Mouse (Mus musculus) CH12.LX (cell line): ENCODE results near the gene Brsk2. TPM values are rescaled to one million over a fixed set of nuclear protein-coding genes. Genes with fewer than 3 reads are reported as not detected.

Experiments used
- DNase-seq: peaks from one replicate; pipeline ENCODE4 v3.0.0-alpha.2; 2013; ENCODE audit errors: extremely low read depth
- H3K27ac ChIP-seq: 2 replicates; pipeline ENCODE4 v1.5.1; 2012; ENCODE audit warnings: low read depth, mild to moderate bottlenecking, control low read depth, moderate library complexity; ENCODE audit not compliant: insufficient read depth
- H3K27me3 ChIP-seq: replicated peaks from 2 replicates; pipeline ENCODE3; 2012; ENCODE audit warnings: inconsistent platforms
- H3K36me3 ChIP-seq, 2 experiments: replicated peaks in 1 of 2; 2 replicates each; pipeline versions ENCODE3 to v1.6.1; 2012; ENCODE audit warnings: inconsistent platforms in 1 of 2, low read length in 1 of 2, mild to moderate bottlenecking in 1 of 2, mixed read lengths in 1 of 2, moderate library complexity in 1 of 2; ENCODE audit not compliant: control insufficient read depth in 1 of 2, insufficient read depth in 1 of 2
- H3K4me1 ChIP-seq, 2 experiments: 2 replicates each; pipeline ENCODE4 v1.6.1; 2012; ENCODE audit warnings: inconsistent platforms in 1 of 2, moderate library complexity in 1 of 2; ENCODE audit not compliant: insufficient read depth in 2 of 2, control insufficient read depth in 1 of 2
- H3K4me2 ChIP-seq: 2 replicates; pipeline ENCODE4 v1.6.1; 2012; ENCODE audit warnings: low read depth, mild to moderate bottlenecking, control low read depth; ENCODE audit not compliant: poor library complexity, insufficient read depth, severe bottlenecking
- H3K4me3 ChIP-seq, 3 experiments: fragments of 150-350 bp in 1 of 3; sonication (generic) in 1 of 3; replicated peaks in 1 of 3; 2 replicates each; pipeline versions ENCODE3 to v1.5.1; 2011 to 2012; ENCODE audit warnings: low read depth in 2 of 3, low read length in 2 of 3, mild to moderate bottlenecking in 2 of 3, moderate library complexity in 2 of 3, control low read depth in 1 of 3, improper control_type of control experiment in 1 of 3, inconsistent platforms in 1 of 3, mixed read lengths in 1 of 3; ENCODE audit not compliant: poor library complexity in 1 of 3
- H3K79me2 ChIP-seq: replicated peaks from 2 replicates; pipeline ENCODE4 v1.6.1; 2012; ENCODE audit warnings: mild to moderate bottlenecking, moderate library complexity; ENCODE audit not compliant: control insufficient read depth, poor library complexity, insufficient read depth, severe bottlenecking; ENCODE audit errors: extremely low read depth
- H3K9ac ChIP-seq: 2 replicates; pipeline ENCODE4 v1.6.1; 2012; ENCODE audit warnings: low read depth, mild to moderate bottlenecking, control low read depth, moderate library complexity; ENCODE audit not compliant: insufficient read depth
- H3K9me3 ChIP-seq: replicated peaks from 2 replicates; pipeline ENCODE3; 2012; ENCODE audit warnings: low read length, inconsistent platforms, mixed read lengths
- BHLHE40 ChIP-seq: IDR thresholded peaks from 2 replicates; pipeline ENCODE4 v1.6.1; 2011; ENCODE audit warnings: mild to moderate bottlenecking, low read depth, low read length, improper control_type of control experiment
- CHD1 ChIP-seq: IDR thresholded peaks from 2 replicates; pipeline ENCODE4 v1.6.1; 2012; ENCODE audit warnings: low read depth, low read length, improper control_type of control experiment, inconsistent platforms
- E2F4 ChIP-seq: IDR thresholded peaks from 2 replicates; pipeline ENCODE4 v1.6.1; 2011; ENCODE audit warnings: low read depth, low read length, improper control_type of control experiment; ENCODE audit not compliant: insufficient replicate concordance
- ETS1 ChIP-seq: conservative IDR thresholded peaks from 2 replicates; pipeline ENCODE4 v1.6.1; 2012; ENCODE audit warnings: low read depth, mild to moderate bottlenecking, inconsistent platforms, low read length, improper control_type of control experiment, moderate library complexity
- HCFC1 ChIP-seq: IDR thresholded peaks from 2 replicates; pipeline ENCODE4 v1.6.1; 2012; ENCODE audit warnings: low read depth, mild to moderate bottlenecking, inconsistent platforms, low read length, improper control_type of control experiment
- IRF4 ChIP-seq: IDR thresholded peaks from 2 replicates; pipeline ENCODE4 v1.6.1; 2014; ENCODE audit warnings: low read depth, mild to moderate bottlenecking, inconsistent platforms, low read length, improper control_type of control experiment
- JUN ChIP-seq: IDR thresholded peaks from 2 replicates; pipeline ENCODE4 v1.6.1; 2011; ENCODE audit warnings: low read depth, mild to moderate bottlenecking, low read length, improper control_type of control experiment, moderate library complexity; ENCODE audit not compliant: insufficient read depth
- JUND ChIP-seq: conservative IDR thresholded peaks from 2 replicates; pipeline ENCODE4 v1.6.1; 2011; ENCODE audit warnings: low read depth, low read length, improper control_type of control experiment
- KAT2A ChIP-seq: IDR thresholded peaks from 2 replicates; pipeline ENCODE4 v1.6.1; 2012; ENCODE audit warnings: low read length, improper control_type of control experiment, inconsistent platforms; ENCODE audit not compliant: insufficient replicate concordance
- MAFK ChIP-seq: IDR thresholded peaks from 2 replicates; pipeline ENCODE4 v1.6.1; 2011; ENCODE audit warnings: low read length, improper control_type of control experiment; ENCODE audit not compliant: insufficient replicate concordance
- MAX ChIP-seq: IDR thresholded peaks from 2 replicates; pipeline ENCODE4 v1.6.1; 2011; ENCODE audit warnings: low read length, improper control_type of control experiment
- MEF2A ChIP-seq: IDR thresholded peaks from 2 replicates; pipeline ENCODE4 v1.6.1; 2014; ENCODE audit warnings: low read depth, mild to moderate bottlenecking, inconsistent platforms, low read length, improper control_type of control experiment, borderline replicate concordance
- MXI1 ChIP-seq: IDR thresholded peaks from 2 replicates; pipeline ENCODE4 v1.6.1; 2011; ENCODE audit warnings: mild to moderate bottlenecking, low read depth, low read length, improper control_type of control experiment
- NELFE ChIP-seq: IDR thresholded peaks from 2 replicates; pipeline ENCODE4 v1.6.1; 2011; ENCODE audit warnings: low read depth, low read length, improper control_type of control experiment
- NRF1 ChIP-seq: IDR thresholded peaks from 2 replicates; pipeline ENCODE4 v1.6.1; 2014; ENCODE audit warnings: low read depth, mild to moderate bottlenecking, inconsistent platforms, low read length, improper control_type of control experiment, moderate library complexity
- PAX5 ChIP-seq: IDR thresholded peaks from 2 replicates; pipeline ENCODE4 v1.6.1; 2012; ENCODE audit warnings: low read length, inconsistent platforms, mixed read lengths
- POLR2AphosphoS2 ChIP-seq: IDR thresholded peaks from 2 replicates; pipeline ENCODE4 v1.6.1; 2011; ENCODE audit warnings: low read depth, low read length, improper control_type of control experiment
- RCOR1 ChIP-seq: conservative IDR thresholded peaks from 2 replicates; pipeline ENCODE4 v1.6.1; 2012; ENCODE audit warnings: low read depth, mild to moderate bottlenecking, inconsistent platforms, low read length, improper control_type of control experiment
- SIN3A ChIP-seq: IDR thresholded peaks from 2 replicates; pipeline ENCODE4 v1.6.1; 2012; ENCODE audit warnings: low read length, improper control_type of control experiment, inconsistent platforms
- SMC3 ChIP-seq: IDR thresholded peaks from 2 replicates; pipeline ENCODE4 v1.6.1; 2011; ENCODE audit warnings: low read depth, low read length, improper control_type of control experiment
- TCF12 ChIP-seq: IDR thresholded peaks from 2 replicates; pipeline ENCODE4 v1.6.1; 2014; ENCODE audit warnings: low read depth, mild to moderate bottlenecking, inconsistent platforms, low read length, improper control_type of control experiment
- UBTF ChIP-seq: IDR thresholded peaks from 2 replicates; pipeline ENCODE4 v1.6.1; 2012; ENCODE audit warnings: low read depth, mild to moderate bottlenecking, inconsistent platforms, low read length, improper control_type of control experiment, moderate library complexity
- USF2 ChIP-seq: conservative IDR thresholded peaks from 2 replicates; pipeline ENCODE4 v1.6.1; 2011; ENCODE audit warnings: low read depth, low read length, improper control_type of control experiment
- ZC3H11A ChIP-seq: IDR thresholded peaks from 2 replicates; pipeline ENCODE4 v1.6.1; 2012; ENCODE audit warnings: low read depth, mild to moderate bottlenecking, inconsistent platforms, low read length, improper control_type of control experiment
- ZKSCAN1 ChIP-seq: IDR thresholded peaks from 2 replicates; pipeline ENCODE4 v1.6.1; 2012; ENCODE audit warnings: low read depth, inconsistent platforms, low read length, improper control_type of control experiment, borderline replicate concordance
- ZMIZ1 ChIP-seq: IDR thresholded peaks from 2 replicates; pipeline ENCODE4 v1.6.1; 2012; ENCODE audit warnings: low read depth, mild to moderate bottlenecking, inconsistent platforms, low read length, improper control_type of control experiment
- dilution Hi-C: fragments of 300-500 bp; cut with MboI; formaldehyde crosslinking; loops from 2 replicates; pipeline ENCODE4 v1.14.3; 2020; ENCODE audit warnings: low sequenced_read_pairs; ENCODE audit not compliant: extremely low pct_unique_long_range_greater_than_20kb, extremely low pct_ligation_motif_present
- in situ Hi-C: fragments of 300-500 bp; cut with MboI; formaldehyde crosslinking; loops from 3 replicates; pipeline ENCODE4 v1.14.3; 2019; ENCODE audit warnings: low sequenced_read_pairs, low pct_ligation_motif_present, low pct_unique_long_range_greater_than_20kb, mixed read lengths
- polyA plus RNA-seq: library from polyadenylated mRNA; unstranded; fragments of >175 nt; gene quantifications from 2 replicates; pipeline ENCODE4 v1.2.1, GENCODE M21; 2012; ENCODE audit warnings: low read depth; ENCODE audit not compliant: insufficient read length
- total RNA-seq, 2 experiments: library from RNA; depleted of rRNA; stranded (reverse); fragments of 300-350 nt in 1 of 2; fragments of >200 nt in 1 of 2; gene quantifications; 2 replicates each; pipeline ENCODE4 v1.2.3; 2012 to 2014

Gene Brsk2
- total and polyA plus RNA-seq, 3 experiments = 5.3 to 11.0 (median 10.9) TPM

DNA sequence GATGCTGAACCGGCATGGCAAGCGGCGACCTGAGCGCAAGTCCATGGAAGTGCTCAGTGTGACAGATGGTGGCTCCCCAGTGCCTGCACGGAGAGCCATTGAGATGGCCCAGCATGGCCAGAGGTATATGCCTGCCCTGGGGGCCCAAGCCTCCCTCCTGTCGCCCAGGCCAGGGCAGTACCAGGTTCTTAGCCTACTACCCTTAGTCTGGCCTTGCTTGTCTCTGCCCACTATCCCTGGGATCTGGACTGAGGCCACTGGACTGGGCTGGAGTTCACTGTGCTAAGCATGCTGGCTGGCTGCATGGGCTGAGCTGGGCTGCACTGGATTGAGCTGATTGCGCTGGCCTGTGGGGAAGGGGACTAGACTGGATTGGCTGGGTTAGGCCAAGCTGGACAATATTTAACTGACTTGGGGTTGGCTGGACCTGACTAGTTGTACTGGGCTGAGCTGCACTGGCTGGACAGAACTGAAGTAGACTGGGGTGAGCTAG, 38.8 kb downstream of the Brsk2 start:
- in situ Hi-C loops (no loop called here), dilution Hi-C loops (no loop called here)
- no peak for DNase-seq
- Histone ChIP-seq H3K79me2 (no peaks in the 10 kb centered on the region), H3K4me1 (no peaks in the 10 kb centered on the region), H3K27me3 (no peaks in the 10 kb centered on the region), H3K4me2 (no peak overlapping the region), H3K9ac (no peak overlapping the region), H3K27ac (no peak overlapping the region), H3K4me3 (no peak overlapping the region), H3K36me3 (peaks cover 37 to 99% of the 10 kb centered on the region in 2 experiments), H3K9me3 (no peaks in the 10 kb centered on the region)
- TF ChIP-seq BHLHE40 (no peak), MAX (no peak), RCOR1 (no peak), KAT2A (no peak), HCFC1 (no peak), ZKSCAN1 (no peak), JUND (no peak), PAX5 (no peak), USF2 (no peak), JUN (no peak), TCF12 (no peak), MXI1 (no peak), UBTF (no peak), MEF2A (no peak), POLR2AphosphoS2 (no peak), ETS1 (no peak)

DNA sequence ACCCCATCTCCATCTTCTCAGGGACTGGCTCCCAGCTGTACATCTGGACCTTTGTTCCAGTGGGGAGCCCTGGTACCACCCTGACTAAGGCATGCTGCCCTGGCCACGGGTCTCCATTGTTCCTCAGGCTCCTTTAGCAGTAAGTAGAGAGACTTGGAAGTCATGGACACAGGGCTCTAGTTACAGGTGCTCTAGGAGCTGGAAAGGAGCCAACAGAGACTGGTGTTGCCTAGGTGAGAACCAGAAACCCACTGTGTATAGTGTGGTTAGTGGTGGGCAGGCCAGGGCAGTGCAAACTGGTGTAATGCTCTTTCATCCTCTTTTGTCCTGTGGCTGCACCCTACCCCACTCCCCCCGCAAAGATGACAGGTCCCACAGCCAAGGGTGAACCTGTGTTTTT, 41.6 kb downstream of the Brsk2 start:
- Histone ChIP-seq H3K9ac (no peak overlapping the region), H3K9me3 (no peaks in the 10 kb centered on the region), H3K27ac (no peak overlapping the region), H3K4me2 (no peak overlapping the region), H3K4me1 (no peaks in the 10 kb centered on the region), H3K27me3 (no peaks in the 10 kb centered on the region), H3K36me3 (peaks cover 30 to 100% of the 10 kb centered on the region in 2 experiments), H3K4me3 (no peak overlapping the region), H3K79me2 (no peaks in the 10 kb centered on the region)
- no peak for TF ChIP-seq E2F4
- no peak for TF ChIP-seq RCOR1
- no peak for TF ChIP-seq TCF12
- no peak for TF ChIP-seq JUND
- no peak for TF ChIP-seq MAFK
- no peak for TF ChIP-seq NRF1
- no peak for TF ChIP-seq IRF4
- no peak for TF ChIP-seq SIN3A
- TF ChIP-seq ZKSCAN1 = no peak
- no peak for TF ChIP-seq ZMIZ1
- TF ChIP-seq CHD1 = no peak
- no peak for TF ChIP-seq BHLHE40
- TF ChIP-seq SMC3 = no peak
- TF ChIP-seq JUN = no peak
- TF ChIP-seq NELFE = no peak
- TF ChIP-seq PAX5 = no peak
- TF ChIP-seq ZC3H11A = no peak
- no peak for TF ChIP-seq ETS1
- no peak for TF ChIP-seq USF2
- in situ Hi-C loops (no loop called here), dilution Hi-C loops (no loop called here)
- DNase-seq = no peak
